Mouse (Mus musculus): ENCODE data around the gene Ankrd13a.

DNA sequence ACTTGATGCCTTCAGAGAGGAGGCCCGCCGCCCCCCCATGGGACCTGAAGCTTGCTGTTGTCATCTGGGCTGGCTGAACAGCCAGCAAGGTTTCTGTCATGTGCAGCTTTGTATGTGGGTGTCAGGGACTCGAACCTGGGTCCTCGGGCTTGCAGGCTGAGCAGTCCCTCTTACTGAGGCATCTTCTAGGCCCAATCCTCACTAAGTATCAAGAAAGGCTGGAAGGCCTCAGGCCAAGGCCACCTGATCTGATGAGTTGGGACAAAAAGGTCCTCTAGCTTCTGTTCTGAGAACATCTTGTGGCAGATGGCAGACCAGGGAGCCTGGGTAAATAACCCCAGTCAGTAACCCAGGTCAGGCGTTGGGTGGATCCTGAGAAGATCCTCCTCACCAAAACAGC, 35.3 kb downstream of the Ankrd13a start:
- TF ChIP-seq POLR2A (IDR thresholded peaks at IDR 0.05; ENCODE audit: low read depth, low read length) (no peak), GABPA (IDR thresholded peaks at IDR 0.05; ENCODE audit: insufficient replicate concordance, low read depth, low read length) (no peak), CTCF (conservative IDR thresholded peaks at IDR 0.05 in 1 of 2, IDR thresholded peaks at IDR 0.05 in 1 of 2; ENCODE audit: low read depth in 2 of 2, low read length in 2 of 2) (no peak), BHLHE40 (IDR thresholded peaks at IDR 0.05; ENCODE audit: low read depth, low read length) (no peak), ELF1 (IDR thresholded peaks at IDR 0.05; ENCODE audit: low read depth, low read length) (no peak), MAX (IDR thresholded peaks at IDR 0.05; ENCODE audit: low read length) (no peak), CHD2 (IDR thresholded peaks at IDR 0.05; ENCODE audit: low read length) (no peak), IRF4 (IDR thresholded peaks at IDR 0.05; ENCODE audit: low read depth, low read length) (no peak), USF2 (conservative IDR thresholded peaks at IDR 0.05; ENCODE audit: low read depth, low read length) (no peak), USF1 (IDR thresholded peaks at IDR 0.05; ENCODE audit: low read depth, low read length) (no peak), HCFC1 (IDR thresholded peaks at IDR 0.05; ENCODE audit: low read depth, low read length) (no peak), CHD1 (IDR thresholded peaks at IDR 0.05; ENCODE audit: low read depth, low read length) (no peak), TCF12 (IDR thresholded peaks at IDR 0.05; ENCODE audit: low read depth, low read length) (no peak), NRF1 (IDR thresholded peaks at IDR 0.05; ENCODE audit: low read depth, low read length) (no peak)

All from CH12.LX (cell line).